Mouse (Mus musculus) MEL (cell line): ENCODE results near the gene Rell1.

Source experiments
- E2F4 ChIP-seq: IDR thresholded peaks from 2 replicates; pipeline ENCODE4 v1.6.1; 2011; ENCODE audit warnings: low read depth, low read length, improper control_type of control experiment, borderline replicate concordance
- EP300 ChIP-seq, 2 experiments: IDR thresholded peaks; 2 replicates each; pipeline ENCODE4 v1.6.1; 2011; ENCODE audit warnings: improper control_type of control experiment in 2 of 2, low read length in 2 of 2, low read depth in 1 of 2, mild to moderate bottlenecking in 1 of 2
- POLR2AphosphoS2 ChIP-seq: IDR thresholded peaks from 2 replicates; pipeline ENCODE4 v1.6.1; 2011; ENCODE audit warnings: low read length, improper control_type of control experiment
- ZNF384 ChIP-seq: IDR thresholded peaks from 2 replicates; pipeline ENCODE4 v1.6.1; 2012; ENCODE audit warnings: low read depth, mild to moderate bottlenecking, inconsistent platforms, low read length, improper control_type of control experiment

- TF ChIP-seq POLR2AphosphoS2 (no peak), EP300 (IDR thresholded peaks at IDR 0.05; ENCODE audit: low read depth in 1 of 2, low read length in 2 of 2) (no peak), ZNF384 (no peak), E2F4 (no peak)
These were observed 4.1 kb downstream of the Rell1 start for GRCm38 (mm10) chr5:63964576-63964975.
